Mouse (Mus musculus) lung, postnatal 0 days (tissue): ENCODE measurements around the gene Lrch3. TPM values are rescaled to one million over a fixed set of nuclear protein-coding genes. Genes with fewer than 3 reads are reported as not detected.
"Not testable (repeated sequence)": the region's sequence is repeated elsewhere in the genome, so short reads cannot be mapped to it uniquely, and the experiment has no call there.

ENCODE experiments used
- ATAC-seq: fragments of 200-750 bp; cut with Nextera tagmentation; 2 replicates; pipeline ENCODE4 v1.8.0; 2017; ENCODE audit warnings: moderate library complexity
- DNase-seq: peaks from one replicate; pipeline ENCODE4 v3.0.0-alpha.2; 2016; ENCODE audit warnings: low spot score
- H3K27ac ChIP-seq: fragments of 300-500 bp; sonication (generic); 2 replicates; pipeline ENCODE4 v1.5.1; 2014; ENCODE audit warnings: antibody characterized with exemption, mild to moderate bottlenecking, low read length, mixed read lengths
- H3K27me3 ChIP-seq: fragments of 300-500 bp; sonication (generic); replicated peaks from 2 replicates; pipeline ENCODE4 v1.6.1; 2014; ENCODE audit warnings: low read length, mixed read lengths; ENCODE audit not compliant: insufficient read depth
- H3K36me3 ChIP-seq: fragments of 300-500 bp; sonication (generic); 2 replicates; pipeline ENCODE4 v1.6.1; 2014; ENCODE audit warnings: low read length, mixed read lengths; ENCODE audit not compliant: insufficient read depth
- H3K4me1 ChIP-seq: fragments of 300-500 bp; sonication (generic); 2 replicates; pipeline ENCODE4 v1.6.1; 2014; ENCODE audit warnings: antibody characterized with exemption, low read depth, low read length, mixed read lengths; ENCODE audit not compliant: insufficient read depth
- H3K4me2 ChIP-seq: fragments of 300-500 bp; sonication (generic); replicated peaks from 2 replicates; pipeline ENCODE4 v1.6.1; 2014; ENCODE audit warnings: low read depth, mild to moderate bottlenecking, low read length, moderate library complexity, mixed read lengths
- H3K4me3 ChIP-seq: fragments of 300-500 bp; sonication (generic); 2 replicates; pipeline ENCODE4 v1.5.1; 2014; ENCODE audit warnings: low read depth, low read length
- H3K9ac ChIP-seq: fragments of 300-500 bp; sonication (generic); replicated peaks from 2 replicates; pipeline ENCODE4 v1.6.1; 2014; ENCODE audit warnings: low read depth, mild to moderate bottlenecking
- H3K9me3 ChIP-seq: fragments of 300-500 bp; sonication (generic); 2 replicates; pipeline ENCODE4 v1.6.1; 2016; ENCODE audit warnings: low read length, mixed read lengths
- CTCF ChIP-seq: IDR thresholded peaks from 2 replicates; pipeline ENCODE4 v1.5.1; 2016; ENCODE audit warnings: antibody characterized with exemption, mild to moderate bottlenecking
- EP300 ChIP-seq: IDR thresholded peaks from 2 replicates; pipeline ENCODE4 v1.6.1; 2016; ENCODE audit warnings: antibody characterized with exemption, mild to moderate bottlenecking, control low read depth
- WGBS: fragments of 180-500 bp; shearing (Covaris S2); extraction: QIAGEN DNeasy Blood & Tissue Kit; methylation state at CpG from one replicate; pipeline ENCODE4 v1.1.7; 2014; 5-methylcytosine and 5-hydroxymethylcytosine counted together
- polyA plus RNA-seq: library from polyadenylated mRNA; unstranded; fragments of >200 nt; fragmentation: Nextera tagmentation; extraction: Ambion mirVana; gene quantifications from 2 replicates; pipeline ENCODE4 v1.2.1, GENCODE M21; 2015

The Lrch3 gene
- polyA plus RNA-seq, 1 experiment from 2014 or later, result 15.7 TPM

DNA sequence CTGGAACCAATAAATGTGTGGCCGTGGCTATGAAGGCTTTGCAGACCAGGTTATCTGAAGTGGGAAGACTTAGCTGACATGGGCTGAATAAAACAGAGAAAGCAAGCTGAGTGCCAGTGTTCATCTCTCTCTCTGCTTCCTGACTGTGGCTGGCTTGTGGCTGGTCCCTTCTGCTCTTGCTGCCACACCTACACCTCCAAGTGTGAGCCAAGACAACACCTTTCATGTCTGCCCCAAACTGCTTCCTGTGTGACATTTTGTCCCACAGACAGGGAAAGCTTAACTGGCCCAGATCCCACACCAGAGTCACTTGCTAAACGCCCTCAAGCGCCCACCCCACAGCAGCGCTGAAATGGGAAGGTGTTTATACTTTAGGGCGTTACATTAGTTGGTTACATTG lies 139.2 kb downstream of the Lrch3 start:
- no peak for TF ChIP-seq CTCF
- no peak for TF ChIP-seq EP300
- Histone ChIP-seq H3K27me3 (no peaks in the 10 kb centered on the region), H3K4me3 (no peak overlapping the region), H3K36me3 (peaks cover 3% of the 10 kb centered on the region; the same call in 1 of the 2 replicates), H3K9ac (no peak overlapping the region), H3K9me3 (no peaks in the 10 kb centered on the region), H3K4me1 (peaks cover 4% of the 10 kb centered on the region; the same call in 1 of the 2 replicates), H3K27ac (no peak overlapping the region), H3K4me2 (no peak overlapping the region)
- DNase-seq, result no peak
- no peak for ATAC-seq
- WGBS, result 54% methylated on average over 5 of the region's 5 CpGs

DNA sequence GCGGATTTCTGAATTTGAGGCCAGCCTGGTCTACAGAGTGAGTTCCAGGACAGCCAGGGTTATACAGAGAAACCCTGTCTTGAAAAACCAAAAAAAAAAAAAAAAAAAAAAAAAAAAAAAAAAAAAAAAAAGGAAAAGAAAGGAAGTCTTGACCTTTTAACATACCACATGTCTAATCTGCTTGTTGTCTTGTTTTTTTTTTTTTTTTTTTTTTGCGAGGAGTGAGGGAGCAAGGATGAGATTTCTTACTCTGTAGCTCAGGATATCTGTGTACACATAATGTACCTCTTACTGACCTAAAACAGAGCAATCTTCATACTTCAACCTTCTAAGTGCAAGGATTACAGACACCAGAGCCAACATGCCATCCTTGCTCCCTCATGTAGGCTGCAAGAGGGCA lies 141.0 kb downstream of the Lrch3 start:
- 65% methylated on average over 2 of the region's 2 CpGs for WGBS
- H3K27me3 ChIP-seq, H3K9ac ChIP-seq, H3K9me3 ChIP-seq, H3K4me3 ChIP-seq, ATAC-seq, H3K27ac ChIP-seq, H3K4me2 ChIP-seq, H3K4me1 ChIP-seq, H3K36me3 ChIP-seq, DNase-seq: not testable (repeated sequence)

DNA sequence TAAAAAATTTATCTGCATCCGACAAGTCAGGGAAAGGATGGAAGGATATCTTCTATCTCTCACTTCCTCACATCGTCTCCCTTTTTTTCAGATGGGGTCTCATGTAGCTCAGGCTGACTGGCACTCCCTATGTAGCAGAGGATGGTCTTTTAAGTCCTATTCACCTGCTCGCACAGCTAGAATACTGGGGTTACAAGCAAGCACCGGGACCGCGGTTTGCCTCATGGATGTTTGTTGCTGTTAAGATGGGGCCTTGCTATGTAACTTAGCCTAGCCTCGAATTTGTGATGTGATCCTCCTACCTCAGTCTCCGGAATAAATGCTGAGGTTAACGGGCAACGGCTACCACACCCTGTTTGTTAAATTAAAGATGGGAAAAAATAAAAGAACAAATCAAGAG lies 141.8 kb downstream of the Lrch3 start:
- ATAC-seq, result no peak

DNA sequence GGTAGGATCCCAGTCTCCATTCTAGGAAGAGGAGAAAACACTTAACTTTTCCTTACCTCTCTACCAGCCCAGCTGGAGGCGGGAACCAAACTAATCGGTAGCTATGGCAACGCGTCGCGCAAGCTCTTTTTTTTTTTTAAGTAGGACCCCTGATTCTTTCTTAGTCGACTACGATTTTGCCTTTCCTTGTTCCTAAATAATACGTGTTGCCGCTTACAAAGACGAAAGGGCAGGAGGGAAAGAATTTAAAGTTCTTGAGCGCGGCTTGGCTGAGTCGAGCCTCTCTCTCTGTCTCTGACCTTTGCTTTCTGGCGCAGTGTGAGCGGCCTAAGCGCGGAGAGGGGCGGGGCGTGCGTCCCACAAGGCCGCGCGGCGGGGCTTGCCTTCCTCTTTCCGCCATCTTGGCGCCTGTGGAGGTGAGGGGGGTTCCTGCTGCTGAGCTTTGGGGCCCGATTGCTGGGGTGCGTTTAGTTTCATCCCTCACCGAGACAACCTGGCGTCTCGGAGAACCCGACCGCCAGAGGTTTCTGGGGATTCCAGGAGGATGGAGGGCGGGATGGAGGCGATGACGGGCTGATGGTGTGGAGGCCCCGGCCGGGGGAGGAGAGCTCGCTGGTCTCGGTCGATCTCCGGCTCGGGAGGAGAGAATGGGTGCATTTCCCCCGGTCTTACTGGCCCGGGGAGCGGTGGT lies 142.3 kb downstream of the Lrch3 start, which contains the start of the genes Iqcg and Rpl35a:
TSS of gene Iqcg (minus strand) at position 124 of the 691 bp plus-strand sequence.
TSS of gene Rpl35a (plus strand) at position 359 of the 691 bp plus-strand sequence.
- WGBS, result under 1% methylated on average over 46 of the region's 47 CpGs
- Histone ChIP-seq H3K9me3 (no peaks in the 10 kb centered on the region), H3K27me3 (no peaks in the 10 kb centered on the region), H3K4me3 (peak within 1 kb of the TSS; percentile 91), H3K36me3 (peaks cover 10% of the 10 kb centered on the region; the same call in 1 of the 2 replicates), H3K27ac (peak within 1 kb of the TSS; percentile 90), H3K9ac (peak within 1 kb of the TSS; percentile 96), H3K4me2 (peak within 1 kb of the TSS; percentile 67), H3K4me1 (peaks cover 6% of the 10 kb centered on the region; the same call in 1 of the 2 replicates)
- DNase-seq (peak; percentile 96), ATAC-seq (peak; percentile 96)
- TF ChIP-seq EP300, result peak; percentile 86; the same call in 1 of the 2 replicates
- TF ChIP-seq CTCF, result no peak

More for the DNA sequence above, 141.8 kb downstream of the Lrch3 start:
- TF ChIP-seq CTCF (no peak), EP300 (no peak)
- peak overlapping the region; percentile 67 for H3K4me2 ChIP-seq
- no peaks in the 10 kb centered on the region for H3K27me3 ChIP-seq
- DNase-seq, result no peak
- peaks cover 6% of the 10 kb centered on the region; the same call in 1 of the 2 replicates for H3K4me1 ChIP-seq
- no peaks in the 10 kb centered on the region for H3K9me3 ChIP-seq
- 16% methylated on average over 10 of the region's 10 CpGs for WGBS
- peak overlapping the region; percentile 91; the same call in 1 of the 2 replicates for H3K4me3 ChIP-seq
- no peak overlapping the region for H3K9ac ChIP-seq
- peaks cover 10% of the 10 kb centered on the region; the same call in 1 of the 2 replicates for H3K36me3 ChIP-seq
- H3K27ac ChIP-seq, result no peak overlapping the region

DNA sequence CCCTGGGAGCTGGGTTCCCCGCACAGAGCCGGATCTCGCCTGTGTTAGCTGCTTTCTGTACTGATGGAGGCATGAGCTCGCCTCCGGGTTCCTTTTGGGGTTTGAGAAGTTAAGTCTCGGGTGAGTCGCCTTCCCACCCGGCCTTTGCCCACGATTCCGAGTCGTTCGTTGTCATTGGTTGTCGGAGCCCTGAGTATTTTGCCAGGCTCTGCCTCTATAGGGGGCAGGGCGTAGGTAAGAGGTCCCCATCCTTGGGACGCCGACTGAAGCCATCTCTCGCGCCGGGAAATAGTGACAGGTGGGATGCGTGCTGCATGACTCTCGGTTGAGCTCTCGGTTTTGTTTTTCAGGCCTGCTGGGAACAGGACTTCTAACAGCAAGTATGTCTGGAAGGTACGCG lies 142.9 kb downstream of the Lrch3 start:
- DNase-seq (peak; percentile 52), ATAC-seq (peak; percentile 37)
- Histone ChIP-seq H3K9me3 (no peaks in the 10 kb centered on the region), H3K27me3 (no peaks in the 10 kb centered on the region), H3K27ac (peak overlapping the region; percentile 90), H3K4me3 (peak overlapping the region; percentile 91), H3K4me2 (peak overlapping the region; percentile 67), H3K36me3 (peaks cover 10% of the 10 kb centered on the region; the same call in 1 of the 2 replicates), H3K4me1 (peaks cover 6% of the 10 kb centered on the region; the same call in 1 of the 2 replicates), H3K9ac (peak overlapping the region; percentile 96)
- WGBS, result under 1% methylated on average over 24 of the region's 24 CpGs
- TF ChIP-seq CTCF, result no peak
- TF ChIP-seq EP300, result no peak

DNA sequence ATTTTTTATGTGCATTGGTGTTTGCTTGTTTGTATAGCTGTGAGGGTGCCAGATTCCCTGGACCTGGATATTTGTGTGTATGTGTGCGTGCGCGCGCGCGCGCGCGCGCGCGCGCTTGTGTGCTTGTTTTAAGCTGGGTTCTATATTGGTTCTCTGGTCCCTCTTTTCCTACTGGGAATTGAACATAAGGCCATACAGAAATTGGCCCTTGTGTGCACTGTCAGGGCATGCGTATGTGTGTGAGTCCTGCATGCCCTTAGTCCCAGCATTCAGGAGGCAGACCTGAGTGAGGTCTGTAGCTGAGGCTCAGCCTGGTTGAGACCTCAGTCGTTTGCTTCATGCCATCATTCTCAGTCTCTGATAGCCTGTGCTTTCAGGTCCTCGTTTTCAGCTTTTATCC lies 144.1 kb downstream of the Lrch3 start:
- no peaks in the 10 kb centered on the region for H3K27me3 ChIP-seq
- H3K4me2 ChIP-seq, result no peak overlapping the region
- no peak overlapping the region for H3K4me3 ChIP-seq
- H3K36me3 ChIP-seq, result peaks cover 10% of the 10 kb centered on the region; the same call in 1 of the 2 replicates
- no peak overlapping the region for H3K9ac ChIP-seq
- DNase-seq, result no peak
- no peak for ATAC-seq
- H3K9me3 ChIP-seq, result no peaks in the 10 kb centered on the region
- no peak for TF ChIP-seq CTCF
- H3K4me1 ChIP-seq, result peaks cover 6% of the 10 kb centered on the region; the same call in 1 of the 2 replicates
- H3K27ac ChIP-seq, result no peak overlapping the region
- WGBS, result 92% methylated on average over 16 of the region's 16 CpGs

DNA sequence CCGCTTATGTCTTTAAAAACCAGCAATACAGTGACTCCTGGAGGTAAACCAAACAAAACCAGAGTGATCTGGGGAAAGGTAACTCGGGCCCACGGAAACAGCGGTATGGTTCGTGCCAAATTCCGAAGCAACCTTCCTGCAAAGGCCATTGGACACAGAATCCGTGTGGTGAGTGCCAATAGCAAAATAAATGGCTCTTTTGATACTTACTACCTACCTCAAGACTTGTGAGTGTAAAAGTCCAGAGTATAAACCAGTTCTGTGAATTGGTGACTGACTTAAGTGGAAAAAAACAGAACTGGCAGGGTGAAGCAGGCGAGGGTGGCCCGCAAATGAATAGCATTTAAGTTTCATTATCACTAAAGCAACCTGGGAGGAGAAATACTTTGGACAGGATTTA lies 144.8 kb downstream of the Lrch3 start:
- not testable (repeated sequence) for H3K4me3 ChIP-seq, H3K9ac ChIP-seq, H3K9me3 ChIP-seq, H3K4me1 ChIP-seq, H3K27ac ChIP-seq, H3K27me3 ChIP-seq, ATAC-seq, H3K4me2 ChIP-seq, DNase-seq, H3K36me3 ChIP-seq
- 84% methylated on average over 9 of the region's 9 CpGs for WGBS
